Mouse (Mus musculus) neural tube, embryonic 14.5 days (tissue): ENCODE measurements at regions not wholly inside any gene's neighbourhood (a gene's known extent, or its start where the extent isn't known, plus 50 kb on each side); places are given as distances from the start of the nearest gene placed in this dataset.

Experiments used
- ATAC-seq: fragments of 200-750 bp; cut with Nextera tagmentation; 2 replicates; pipeline ENCODE4 v1.8.0; 2017; ENCODE audit warnings: low read depth, mild to moderate bottlenecking, moderate TSS enrichment, moderate library complexity
- H3K27ac ChIP-seq: fragments of 300-500 bp; sonication (generic); 2 replicates; pipeline ENCODE4 v1.5.1; 2014; ENCODE audit warnings: low read depth, mild to moderate bottlenecking, control low read depth, low read length, moderate library complexity, mixed read lengths
- H3K27me3 ChIP-seq: fragments of 300-500 bp; sonication (generic); 2 replicates; pipeline ENCODE4 v1.6.1; 2014; ENCODE audit warnings: low read length; ENCODE audit not compliant: control insufficient read depth, insufficient read depth
- H3K36me3 ChIP-seq: fragments of 300-500 bp; sonication (generic); 2 replicates; pipeline ENCODE4 v1.6.1; 2014; ENCODE audit warnings: low read length, mixed read lengths; ENCODE audit not compliant: control insufficient read depth, insufficient read depth
- H3K4me1 ChIP-seq: fragments of 300-500 bp; sonication (generic); 2 replicates; pipeline ENCODE4 v1.6.1; 2014; ENCODE audit warnings: low read length; ENCODE audit not compliant: control insufficient read depth, insufficient read depth
- H3K4me2 ChIP-seq: fragments of 300-500 bp; sonication (generic); 2 replicates; pipeline ENCODE4 v1.6.1; 2014; ENCODE audit warnings: mild to moderate bottlenecking, low read depth, low read length, control low read depth
- H3K4me3 ChIP-seq: fragments of 300-500 bp; sonication (generic); 2 replicates; pipeline ENCODE4 v1.5.1; 2014; ENCODE audit warnings: low read depth, low read length, control low read depth, mixed read lengths
- H3K9ac ChIP-seq: fragments of 300-500 bp; sonication (generic); replicated peaks from 2 replicates; pipeline ENCODE4 v1.6.1; 2014; ENCODE audit warnings: low read depth, mild to moderate bottlenecking, control low read depth, low read length, mixed read lengths
- H3K9me3 ChIP-seq: fragments of 300-500 bp; sonication (generic); 2 replicates; pipeline ENCODE4 v1.6.1; 2016; ENCODE audit warnings: low read length; ENCODE audit not compliant: control insufficient read depth
- WGBS: fragments of 180-500 bp; shearing (Covaris S2); extraction: QIAGEN DNeasy Blood & Tissue Kit; methylation state at CpG from one replicate; pipeline ENCODE4 v1.1.7; 2014; 5-methylcytosine and 5-hydroxymethylcytosine counted together

DNA sequence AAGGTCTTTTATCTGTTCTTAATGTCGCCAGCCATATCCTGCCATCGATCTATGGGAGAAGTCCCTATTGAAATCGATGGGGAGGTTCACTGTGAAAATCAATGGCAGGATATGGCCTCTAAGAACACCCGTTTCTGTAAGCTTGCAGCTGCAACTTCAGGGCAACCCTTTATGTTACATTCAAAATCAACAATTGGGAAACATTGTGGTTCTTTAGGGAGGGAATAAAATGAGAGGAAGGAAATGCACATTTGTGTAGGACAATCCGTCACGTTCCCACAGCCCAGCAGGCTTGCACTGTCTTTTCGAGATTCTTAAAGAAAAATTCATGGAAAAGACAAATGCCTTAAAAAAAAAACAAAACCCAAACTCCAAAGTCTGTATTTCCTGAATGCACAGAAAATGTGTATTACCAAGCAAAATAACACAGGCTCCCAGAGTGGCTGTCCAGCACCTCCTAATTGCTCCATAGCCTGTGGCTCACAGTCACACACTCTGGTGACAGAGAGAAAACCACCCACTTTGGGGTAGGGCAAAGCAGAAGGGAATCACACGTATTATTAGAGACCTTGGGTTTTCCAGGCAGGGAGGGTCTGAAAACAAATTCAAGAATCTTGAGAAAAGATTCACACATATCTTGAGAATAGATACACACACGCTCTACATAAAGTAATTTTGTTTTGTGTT, 510.9 kb upstream of the Nrp1 start:
- no peaks in the 10 kb centered on the region for H3K36me3 ChIP-seq
- H3K4me1 ChIP-seq, result no peaks in the 10 kb centered on the region
- WGBS, result 73% methylated on average over 9 of the region's 9 CpGs
- no peaks in the 10 kb centered on the region for H3K9me3 ChIP-seq
- no peaks in the 10 kb centered on the region for H3K27me3 ChIP-seq
- H3K9ac ChIP-seq, result no peak overlapping the region
- no peak overlapping the region for H3K27ac ChIP-seq
- ATAC-seq, result no peak
- no peak overlapping the region for H3K4me3 ChIP-seq
- no peak overlapping the region for H3K4me2 ChIP-seq

DNA sequence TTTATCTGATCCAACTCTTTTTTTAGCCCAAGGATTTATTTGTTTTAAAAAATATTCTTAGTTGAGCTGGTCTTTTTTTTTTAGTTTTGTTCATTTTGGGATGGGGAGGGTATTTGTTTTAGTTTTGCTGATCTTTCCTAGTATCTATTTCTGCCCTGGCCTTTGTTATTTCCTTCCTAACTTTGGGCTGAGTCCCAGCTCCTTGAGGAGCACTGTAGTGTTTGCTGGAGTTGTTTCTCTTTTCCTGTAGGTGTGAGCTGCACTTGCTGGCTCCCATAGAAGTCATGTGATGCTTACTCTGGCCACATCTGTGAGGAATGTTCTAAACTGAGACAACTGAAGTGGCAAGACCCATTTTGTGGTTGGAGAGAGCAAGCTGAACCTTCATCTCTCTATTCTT, 508.5 kb upstream of the Nrp1 start:
- no peak overlapping the region for H3K9ac ChIP-seq
- H3K4me1 ChIP-seq, result no peaks in the 10 kb centered on the region
- H3K4me3 ChIP-seq, result no peak overlapping the region
- H3K27ac ChIP-seq, result no peak overlapping the region
- H3K36me3 ChIP-seq, result no peaks in the 10 kb centered on the region
- H3K9me3 ChIP-seq, result no peaks in the 10 kb centered on the region
- no peak overlapping the region for H3K4me2 ChIP-seq
- H3K27me3 ChIP-seq, result no peaks in the 10 kb centered on the region
- ATAC-seq, result no peak

DNA sequence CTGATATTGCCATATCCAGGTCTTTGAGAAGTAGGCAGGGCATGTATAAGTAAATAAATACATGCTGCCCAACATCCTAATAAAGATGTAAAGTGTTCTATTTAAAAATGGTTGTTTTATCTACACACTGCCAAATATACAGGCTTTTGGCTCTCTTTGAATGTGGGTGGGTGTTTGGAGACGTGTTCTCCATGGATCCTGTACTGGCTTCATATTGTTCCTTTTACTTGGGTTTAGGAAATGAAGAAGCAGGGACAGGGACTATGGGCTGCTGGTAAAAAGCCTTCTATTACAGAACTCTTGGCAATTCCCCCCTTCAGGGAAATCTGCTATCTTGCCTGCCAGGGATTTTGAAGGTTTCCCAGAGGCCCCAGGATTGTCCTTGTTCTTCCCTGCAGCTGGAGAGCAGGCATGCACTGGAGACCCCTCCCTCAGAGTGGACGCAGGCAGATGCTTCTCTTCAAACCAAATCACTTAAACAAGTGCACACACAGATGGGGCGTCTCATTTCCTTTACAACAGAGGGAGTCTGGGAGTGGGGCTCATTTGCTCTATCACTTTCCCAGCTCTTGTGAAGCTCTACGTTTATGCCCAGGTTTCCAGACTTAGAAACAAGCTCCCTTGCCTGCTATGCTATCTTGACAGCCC, 502.6 kb upstream of the Nrp1 start:
- 52% methylated on average over 4 of the region's 4 CpGs for WGBS
- Histone ChIP-seq H3K4me3 (no peak overlapping the region), H3K4me1 (no peaks in the 10 kb centered on the region)

GRCm38 (mm10) chr8:127856351-127857135, 501.9 kb upstream of the Nrp1 start:
- Histone ChIP-seq H3K4me3 (no peak overlapping the region), H3K27me3 (no peaks in the 10 kb centered on the region), H3K9me3 (no peaks in the 10 kb centered on the region), H3K4me1 (no peaks in the 10 kb centered on the region), H3K4me2 (no peak overlapping the region), H3K27ac (no peak overlapping the region), H3K36me3 (no peaks in the 10 kb centered on the region), H3K9ac (no peak overlapping the region)
- 58% methylated on average over 5 of the region's 5 CpGs for WGBS
- no peak for ATAC-seq

More for the DNA sequence above, 502.6 kb upstream of the Nrp1 start:
- ATAC-seq, result no peak
- Histone ChIP-seq H3K36me3 (no peaks in the 10 kb centered on the region), H3K9ac (no peak overlapping the region), H3K9me3 (no peaks in the 10 kb centered on the region), H3K27ac (no peak overlapping the region), H3K27me3 (no peaks in the 10 kb centered on the region), H3K4me2 (no peak overlapping the region)

- H3K36me3 ChIP-seq, result no peaks in the 10 kb centered on the region
- ATAC-seq, result no peak
- no peak overlapping the region for H3K4me3 ChIP-seq
- no peaks in the 10 kb centered on the region for H3K9me3 ChIP-seq
- 73% methylated on average over 3 of the region's 3 CpGs for WGBS
- no peaks in the 10 kb centered on the region for H3K27me3 ChIP-seq
- no peak overlapping the region for H3K9ac ChIP-seq
- H3K4me1 ChIP-seq, result no peaks in the 10 kb centered on the region
- no peak overlapping the region for H3K27ac ChIP-seq
- H3K4me2 ChIP-seq, result no peak overlapping the region
Observed at GRCm38 (mm10) chr8:127859036-127859435, 499.4 kb upstream of the Nrp1 start.

DNA sequence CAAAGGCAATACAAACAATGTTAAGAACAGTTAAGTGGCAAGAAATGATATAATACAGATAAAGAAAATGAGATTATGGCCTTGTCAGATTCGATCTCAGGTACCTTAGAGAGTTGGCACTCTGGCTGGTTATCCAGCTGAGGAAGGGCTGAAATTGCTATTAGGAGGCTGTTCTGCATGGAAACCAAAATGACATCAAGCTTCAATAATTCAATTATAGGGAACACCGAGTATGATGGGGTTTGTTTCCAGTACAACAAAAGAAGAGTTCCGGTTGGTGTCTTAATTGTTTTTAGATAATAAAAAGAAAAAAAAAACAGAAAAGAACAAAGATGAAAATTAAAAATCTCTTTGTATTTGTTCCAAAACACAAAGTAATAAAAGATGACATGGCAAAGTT, 498.0 kb upstream of the Nrp1 start:
- 67% methylated on average over 3 of the region's 3 CpGs for WGBS

DNA sequence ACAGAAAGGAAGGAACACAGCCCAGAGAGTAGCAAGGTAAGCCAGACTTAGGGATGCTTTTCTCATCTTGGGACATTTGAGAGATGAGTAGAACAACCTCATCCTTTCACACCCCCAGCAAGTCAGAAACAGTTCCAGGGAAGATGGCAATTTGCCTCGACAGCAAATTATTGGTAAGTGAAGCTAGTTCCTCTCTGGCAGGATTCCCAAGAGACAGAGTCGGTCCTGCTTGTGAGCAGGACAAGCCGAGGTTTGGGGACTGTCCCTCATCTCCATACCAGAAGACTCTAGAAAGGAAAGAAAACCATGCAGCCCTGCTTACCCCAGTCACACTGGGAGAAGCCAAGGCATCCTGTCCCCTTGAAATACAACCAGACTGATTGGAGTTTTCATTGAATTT, 497.5 kb upstream of the Nrp1 start:
- Histone ChIP-seq H3K9me3 (no peaks in the 10 kb centered on the region), H3K4me2 (no peak overlapping the region), H3K36me3 (no peaks in the 10 kb centered on the region), H3K9ac (no peak overlapping the region), H3K27ac (no peak overlapping the region), H3K4me3 (no peak overlapping the region), H3K27me3 (no peaks in the 10 kb centered on the region), H3K4me1 (no peaks in the 10 kb centered on the region)
- no peak for ATAC-seq
- 56% methylated on average over 3 of the region's 3 CpGs for WGBS

More for the DNA sequence above, 498.0 kb upstream of the Nrp1 start:
- no peaks in the 10 kb centered on the region for H3K4me1 ChIP-seq
- H3K9ac ChIP-seq, result no peak overlapping the region
- H3K9me3 ChIP-seq, result no peaks in the 10 kb centered on the region
- H3K36me3 ChIP-seq, result no peaks in the 10 kb centered on the region
- no peaks in the 10 kb centered on the region for H3K27me3 ChIP-seq
- H3K27ac ChIP-seq, result no peak overlapping the region
- no peak for ATAC-seq
- H3K4me2 ChIP-seq, result no peak overlapping the region
- H3K4me3 ChIP-seq, result no peak overlapping the region

- Histone ChIP-seq H3K9ac (no peak overlapping the region), H3K36me3 (no peaks in the 10 kb centered on the region), H3K27ac (no peak overlapping the region), H3K9me3 (no peaks in the 10 kb centered on the region), H3K27me3 (no peaks in the 10 kb centered on the region), H3K4me1 (no peaks in the 10 kb centered on the region), H3K4me3 (no peak overlapping the region), H3K4me2 (no peak overlapping the region)
- 86% methylated on average over 1 of the region's 1 CpGs for WGBS
- ATAC-seq, result no peak
Observed at GRCm38 (mm10) chr8:127884641-127885040, 473.8 kb upstream of the Nrp1 start.

DNA sequence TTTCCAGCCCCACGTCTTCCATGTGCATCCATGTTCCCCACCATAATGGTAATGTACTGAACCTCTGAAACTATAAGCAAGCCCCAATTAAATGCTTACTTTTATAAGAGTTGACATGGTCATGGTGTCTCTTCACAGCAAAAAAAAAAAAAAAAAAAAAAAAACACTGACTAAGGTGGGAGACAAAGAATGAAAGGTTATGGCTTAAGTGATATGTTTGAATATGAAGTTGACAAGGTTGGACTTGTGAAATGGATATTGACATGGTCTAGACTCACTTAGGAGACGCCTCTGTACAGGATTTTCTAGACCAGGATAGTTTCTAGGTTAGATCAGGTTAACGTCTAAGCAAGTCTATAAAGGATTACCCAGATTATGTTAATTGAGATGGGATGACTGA, 473.2 kb upstream of the Nrp1 start:
- no peak overlapping the region for H3K4me2 ChIP-seq
- no peaks in the 10 kb centered on the region for H3K9me3 ChIP-seq
- no peaks in the 10 kb centered on the region for H3K36me3 ChIP-seq
- H3K27ac ChIP-seq, result no peak overlapping the region
- no peaks in the 10 kb centered on the region for H3K27me3 ChIP-seq
- WGBS, result 94% methylated on average over 3 of the region's 3 CpGs
- ATAC-seq, result no peak
- H3K9ac ChIP-seq, result no peak overlapping the region
- H3K4me3 ChIP-seq, result no peak overlapping the region
- no peaks in the 10 kb centered on the region for H3K4me1 ChIP-seq
